Mouse (Mus musculus) testis, adult 2 months (tissue): ENCODE data around the gene Sult5a1.

Source experiments
- CTCF ChIP-seq: fragments of 200-500 bp; IDR thresholded peaks from 2 replicates; pipeline ENCODE4 v1.5.1; 2012; ENCODE audit warnings: low read depth, mild to moderate bottlenecking, inconsistent platforms, low read length, moderate library complexity; ENCODE audit not compliant: control insufficient read depth, insufficient read depth, insufficient replicate concordance
- POLR2A ChIP-seq: fragments of 200-500 bp; IDR thresholded peaks from 2 replicates; pipeline ENCODE4 v1.6.1; 2012; ENCODE audit warnings: low read depth, mild to moderate bottlenecking, inconsistent platforms, low read length, moderate library complexity; ENCODE audit not compliant: control insufficient read depth

- TF ChIP-seq CTCF: no peak
- no peak for TF ChIP-seq POLR2A
Observed at GRCm38 (mm10) chr8:123138741-123139140, 19.4 kb downstream of the Sult5a1 start.
